Mouse (Mus musculus) liver, embryonic 15.5 days (tissue): ENCODE data around the gene AC153137.1. TPM values are rescaled to one million over a fixed set of nuclear protein-coding genes. Genes with fewer than 3 reads are reported as not detected.

ENCODE experiments used
- ATAC-seq: fragments of 200-750 bp; cut with Nextera tagmentation; 2 replicates; pipeline ENCODE4 v1.8.0; 2017; ENCODE audit warnings: moderate number of reproducible peaks, mild to moderate bottlenecking, moderate library complexity; ENCODE audit not compliant: insufficient read depth
- H3K27ac ChIP-seq: fragments of 300-500 bp; sonication (generic); replicated peaks from 2 replicates; pipeline ENCODE4 v1.5.1; 2015; ENCODE audit warnings: mild to moderate bottlenecking, inconsistent platforms
- H3K27me3 ChIP-seq: fragments of 300-500 bp; sonication (generic); 2 replicates; pipeline ENCODE4 v1.6.1; 2015; ENCODE audit warnings: mild to moderate bottlenecking, inconsistent platforms
- H3K36me3 ChIP-seq: fragments of 300-500 bp; sonication (generic); replicated peaks from 2 replicates; pipeline ENCODE4 v1.6.1; 2015; ENCODE audit warnings: moderate library complexity, mild to moderate bottlenecking, inconsistent platforms
- H3K4me1 ChIP-seq: fragments of 300-500 bp; sonication (generic); replicated peaks from 2 replicates; pipeline ENCODE4 v1.6.1; 2015; ENCODE audit warnings: inconsistent platforms
- H3K4me2 ChIP-seq: fragments of 300-500 bp; sonication (generic); 2 replicates; pipeline ENCODE4 v1.6.1; 2015; ENCODE audit warnings: moderate library complexity, mild to moderate bottlenecking, inconsistent platforms
- H3K4me3 ChIP-seq: fragments of 300-500 bp; sonication (generic); replicated peaks from 2 replicates; pipeline ENCODE4 v1.5.1; 2015; ENCODE audit warnings: mild to moderate bottlenecking, inconsistent platforms
- H3K9ac ChIP-seq: fragments of 300-500 bp; sonication (generic); 2 replicates; pipeline ENCODE4 v1.6.1; 2015; ENCODE audit warnings: moderate library complexity, mild to moderate bottlenecking, inconsistent platforms
- H3K9me3 ChIP-seq: fragments of 300-500 bp; sonication (generic); replicated peaks from 2 replicates; pipeline ENCODE4 v1.6.1; 2016; ENCODE audit warnings: inconsistent platforms
- WGBS: fragments of 180-500 bp; shearing (Covaris S2); methylation state at CpG from one replicate; pipeline ENCODE4 v1.1.7; 2015; ENCODE audit warnings: mixed read lengths; ENCODE audit not compliant: insufficient replicate concordance; 5-methylcytosine and 5-hydroxymethylcytosine counted together
- polyA plus RNA-seq: library from polyadenylated mRNA; unstranded; fragments of >200 nt; fragmentation: Nextera tagmentation; extraction: Ambion mirVana; gene quantifications from 2 replicates; pipeline ENCODE4 v1.2.1, GENCODE M21; 2015

AC153137.1 gene
- polyA plus RNA-seq, 1 experiment from 2014 or later: not detected

GRCm38 (mm10) chr1:30948361-30948949 is 29.3 kb downstream of the AC153137.1 start:
- under 1% methylated on average over 16 of the region's 16 CpGs for WGBS
- Histone ChIP-seq H3K4me3 (peak overlapping the region; percentile 90), H3K9me3 (no peaks in the 10 kb centered on the region)

GRCm38 (mm10) chr1:30945136-30945535 is 32.6 kb downstream of the AC153137.1 start:
- H3K27me3 ChIP-seq: no peaks in the 10 kb centered on the region
- WGBS: 80% methylated on average over 6 of the region's 6 CpGs

More at GRCm38 (mm10) chr1:30948361-30948949, 29.3 kb downstream of the AC153137.1 start:
- H3K9ac ChIP-seq: peak overlapping the region; percentile 94
- no peaks in the 10 kb centered on the region for H3K27me3 ChIP-seq
- ATAC-seq: no peak
- peaks cover 11% of the 10 kb centered on the region for H3K4me1 ChIP-seq
- peak overlapping the region; percentile 99 for H3K27ac ChIP-seq
- peak overlapping the region; percentile 87 for H3K4me2 ChIP-seq
- peaks cover 22% of the 10 kb centered on the region for H3K36me3 ChIP-seq

GRCm38 (mm10) chr1:30940571-30940970 is 37.2 kb downstream of the AC153137.1 start:
- Histone ChIP-seq H3K9ac (no peak overlapping the region), H3K27me3 (no peaks in the 10 kb centered on the region), H3K4me2 (no peak overlapping the region), H3K4me1 (peaks cover 7% of the 10 kb centered on the region; the same call in 1 of the 2 replicates), H3K9me3 (no peaks in the 10 kb centered on the region), H3K4me3 (no peak overlapping the region), H3K27ac (no peak overlapping the region), H3K36me3 (peaks cover 28% of the 10 kb centered on the region)
- ATAC-seq: no peak
- WGBS: 76% methylated on average over 3 of the region's 3 CpGs

More at GRCm38 (mm10) chr1:30945136-30945535, 32.6 kb downstream of the AC153137.1 start:
- Histone ChIP-seq H3K9ac (no peak overlapping the region), H3K9me3 (no peaks in the 10 kb centered on the region), H3K4me1 (peaks cover 5% of the 10 kb centered on the region), H3K27ac (no peak overlapping the region), H3K36me3 (peaks cover 31% of the 10 kb centered on the region), H3K4me2 (no peak overlapping the region), H3K4me3 (no peak overlapping the region)
- no peak for ATAC-seq

GRCm38 (mm10) chr1:30938392-30938791 is 39.4 kb downstream of the AC153137.1 start:
- H3K4me3 ChIP-seq: no peak overlapping the region
- no peak for ATAC-seq
- no peak overlapping the region for H3K4me2 ChIP-seq
- H3K27me3 ChIP-seq: no peaks in the 10 kb centered on the region
- H3K9me3 ChIP-seq: no peaks in the 10 kb centered on the region
- 58% methylated on average over 7 of the region's 7 CpGs for WGBS
- H3K27ac ChIP-seq: no peak overlapping the region
- H3K36me3 ChIP-seq: peaks cover 8% of the 10 kb centered on the region; the same call in 1 of the 2 replicates
- no peak overlapping the region for H3K9ac ChIP-seq
- H3K4me1 ChIP-seq: peaks cover 4% of the 10 kb centered on the region; the same call in 1 of the 2 replicates

- Histone ChIP-seq H3K9ac (no peak overlapping the region), H3K27me3 (no peaks in the 10 kb centered on the region), H3K36me3 (0 out of 2 replicates have a peak, but pooled peaks cover 5% of the 10 kb centered on the region), H3K4me3 (no peak overlapping the region), H3K4me1 (peaks cover 4% of the 10 kb centered on the region; the same call in 1 of the 2 replicates), H3K27ac (no peak overlapping the region), H3K9me3 (no peaks in the 10 kb centered on the region), H3K4me2 (no peak overlapping the region)
- 46% methylated on average over 8 of the region's 8 CpGs for WGBS
- ATAC-seq: no peak
Observed at GRCm38 (mm10) chr1:30937396-30937965, 40.3 kb downstream of the AC153137.1 start.

- ATAC-seq: no peak
- Histone ChIP-seq H3K4me1 (peaks cover 4% of the 10 kb centered on the region; the same call in 1 of the 2 replicates), H3K4me2 (no peak overlapping the region), H3K27me3 (no peaks in the 10 kb centered on the region), H3K36me3 (0 out of 2 replicates have a peak, but pooled peaks cover 5% of the 10 kb centered on the region), H3K27ac (no peak overlapping the region), H3K9me3 (no peaks in the 10 kb centered on the region), H3K9ac (no peak overlapping the region), H3K4me3 (no peak overlapping the region)
- WGBS: 47% methylated on average over 2 of the region's 2 CpGs
Observed at GRCm38 (mm10) chr1:30936488-30936887, 41.3 kb downstream of the AC153137.1 start.

GRCm38 (mm10) chr1:30930823-30931222 is 46.9 kb downstream of the AC153137.1 start:
- H3K9me3 ChIP-seq: no peaks in the 10 kb centered on the region

GRCm38 (mm10) chr1:30930194-30930593 is 47.6 kb downstream of the AC153137.1 start:
- no peak overlapping the region for H3K4me3 ChIP-seq
- no peaks in the 10 kb centered on the region for H3K36me3 ChIP-seq
- H3K27me3 ChIP-seq: no peaks in the 10 kb centered on the region
- H3K27ac ChIP-seq: no peak overlapping the region
- H3K9me3 ChIP-seq: no peaks in the 10 kb centered on the region
- H3K9ac ChIP-seq: no peak overlapping the region
- 55% methylated on average over 2 of the region's 2 CpGs for WGBS
- H3K4me2 ChIP-seq: no peak overlapping the region
- H3K4me1 ChIP-seq: no peaks in the 10 kb centered on the region
- no peak for ATAC-seq

More at GRCm38 (mm10) chr1:30930823-30931222, 46.9 kb downstream of the AC153137.1 start:
- 45% methylated on average over 2 of the region's 2 CpGs for WGBS
- Histone ChIP-seq H3K4me3 (no peak overlapping the region), H3K4me1 (no peaks in the 10 kb centered on the region), H3K9ac (no peak overlapping the region), H3K27me3 (no peaks in the 10 kb centered on the region), H3K4me2 (no peak overlapping the region), H3K36me3 (no peaks in the 10 kb centered on the region), H3K27ac (no peak overlapping the region)
- no peak for ATAC-seq

Other genes starting within 250 kb of the AC153137.1 start
- 13.7 TPM in 2 replicates for gene Phf3, start 104.0 kb downstream of the AC153137.1 start, polyA plus RNA-seq
- not detected in 2 replicates for gene Lgsn, start 198.4 kb upstream of the AC153137.1 start, polyA plus RNA-seq
- gene 4931428L18Rik, start 244.7 kb upstream of the AC153137.1 start, polyA plus RNA-seq: not detected in 2 replicates
- not detected in 2 replicates for gene Pih1d3, start 244.9 kb upstream of the AC153137.1 start, polyA plus RNA-seq